Mouse (Mus musculus): ENCODE results near the gene Cdh3.

Cdh3 gene

DNA sequence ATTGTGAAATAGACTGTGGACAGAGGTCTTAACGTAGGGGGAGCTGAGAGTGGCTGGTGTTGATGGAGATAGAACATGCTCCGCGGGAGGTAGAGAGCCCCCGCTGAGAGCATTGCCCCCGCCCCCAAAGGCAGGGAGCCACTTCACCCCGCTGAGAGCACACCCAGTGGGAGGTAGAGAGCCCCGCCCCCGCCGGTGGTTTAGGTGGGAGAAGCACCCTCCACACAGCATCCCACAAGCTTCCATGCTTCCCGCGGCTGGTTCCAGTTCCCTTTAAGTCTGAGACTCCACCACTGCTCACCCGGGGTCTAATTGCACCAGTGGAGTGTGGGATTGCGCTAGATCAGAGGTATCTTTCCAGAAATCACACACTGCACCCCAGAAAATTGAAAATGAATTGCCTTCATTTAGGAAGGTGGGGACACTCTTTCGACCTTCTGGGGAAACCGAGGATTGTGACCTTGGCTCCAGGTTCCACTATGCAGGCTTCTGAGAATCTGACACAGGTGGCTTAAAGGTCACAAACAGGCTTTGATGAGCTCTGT lies 96.0 kb downstream of the Cdh3 start:
- no peak for DNase-seq (ENCODE audit: low read depth, low spot score)
